Mouse (Mus musculus) cortical plate, adult 2 months (tissue): ENCODE measurements around the gene Rps6kl1.

Source experiments
- CTCF ChIP-seq: fragments of 200-500 bp; IDR thresholded peaks from 2 replicates; pipeline ENCODE4 v1.5.1; 2011; ENCODE audit warnings: mild to moderate bottlenecking, control low read depth, low read length; ENCODE audit not compliant: insufficient read depth; ENCODE audit errors: extremely low read depth
- POLR2A ChIP-seq: fragments of 200-500 bp; IDR thresholded peaks from 2 replicates; pipeline ENCODE4 v1.6.1; 2011; ENCODE audit warnings: mild to moderate bottlenecking, low read length, control low read depth; ENCODE audit not compliant: insufficient read depth; ENCODE audit errors: extremely low read depth

GRCm38 (mm10) chr12:85175926-85176845 lies 25.1 kb upstream of the Rps6kl1 start:
- TF ChIP-seq CTCF = no peak
- TF ChIP-seq POLR2A = no peak
